Mouse (Mus musculus) kidney, postnatal 36 days (tissue): ENCODE data around the gene Gal3st1.
A peak's percentile ranks its signal among the peaks of the same experiment; 100 is the strongest.
"Not testable (repeated sequence)": the region's sequence is repeated elsewhere in the genome, so short reads cannot be mapped to it uniquely, and the experiment has no call there.

Source experiments
- DNase-seq, 2 experiments: peaks; one replicate each; pipeline ENCODE4 v3.0.0; 2021 to 2022; ENCODE audit warnings: mixed read lengths in 2 of 2

Gal3st1 gene

GRCm38 (mm10) chr11:3983863-3984745 is 668 bp downstream of the Gal3st1 start:
- DNase-seq, result peak; percentile 76 to 86

GRCm38 (mm10) chr11:3989748-3990147 is 6.3 kb downstream of the Gal3st1 start:
- peak; percentile 51 to 69 for DNase-seq

- DNase-seq, result peak in 1 of 2 experiments; percentile 28
Observed at GRCm38 (mm10) chr11:3993132-3993531, 9.7 kb downstream of the Gal3st1 start.

GRCm38 (mm10) chr11:3993914-3994313 is 10.5 kb downstream of the Gal3st1 start:
- DNase-seq, result peak; percentile 31 to 36

GRCm38 (mm10) chr11:3995511-3995910 is 12.1 kb downstream of the Gal3st1 start:
- no peak for DNase-seq

- DNase-seq, result no peak
Observed at GRCm38 (mm10) chr11:3996840-3997239, 13.4 kb downstream of the Gal3st1 start.

- no peak for DNase-seq
Observed at GRCm38 (mm10) chr11:3997978-3998720, 14.7 kb downstream of the Gal3st1 start.

- DNase-seq, result peak in 1 of 2 experiments; percentile 24
Observed at GRCm38 (mm10) chr11:3999547-3999946, 16.1 kb downstream of the Gal3st1 start.

- DNase-seq, result peak; percentile 66 to 87
Observed at GRCm38 (mm10) chr11:4001603-4002002, 18.2 kb downstream of the Gal3st1 start.

GRCm38 (mm10) chr11:4005220-4005805 is 21.9 kb downstream of the Gal3st1 start:
- no peak for DNase-seq

- no peak for DNase-seq
Observed at GRCm38 (mm10) chr11:4006462-4006861, 23.0 kb downstream of the Gal3st1 start.

GRCm38 (mm10) chr11:4012616-4013015 is 29.2 kb downstream of the Gal3st1 start:
- no peak for DNase-seq

GRCm38 (mm10) chr11:4015796-4016195 is 32.4 kb downstream of the Gal3st1 start:
- not testable (repeated sequence) for DNase-seq

- DNase-seq, result not testable (repeated sequence)
Observed at GRCm38 (mm10) chr11:4022111-4022510, 38.7 kb downstream of the Gal3st1 start.

- DNase-seq, result no peak
Observed at GRCm38 (mm10) chr11:4023321-4023720, 39.9 kb downstream of the Gal3st1 start.

- no peak for DNase-seq
Observed at GRCm38 (mm10) chr11:4027066-4027465, 43.6 kb downstream of the Gal3st1 start.

- no peak for DNase-seq
Observed at GRCm38 (mm10) chr11:4027561-4028334, 44.3 kb downstream of the Gal3st1 start.

- no peak for DNase-seq
Observed at GRCm38 (mm10) chr11:4029343-4029742, 45.9 kb downstream of the Gal3st1 start.

GRCm38 (mm10) chr11:4031126-4031941 is 47.9 kb downstream of the Gal3st1 start, which contains the start of gene Sec14l4:
Gene Sec14l4, plus strand, starts transcription at chr11:4031462.
- no peak for DNase-seq

GRCm38 (mm10) chr11:4031961-4032360 is 48.5 kb downstream of the Gal3st1 start:
- no peak for DNase-seq

- no peak for DNase-seq
Observed at GRCm38 (mm10) chr11:4033471-4033870, 50.0 kb downstream of the Gal3st1 start.

GRCm38 (mm10) chr11:4034169-4034568 is 50.7 kb downstream of the Gal3st1 start:
- no peak for DNase-seq
